Mouse (Mus musculus) small intestine, adult 2 months (tissue): ENCODE data around the gene Ntpcr.

Experiments
- CTCF ChIP-seq: fragments of 200-500 bp; IDR thresholded peaks from 2 replicates; pipeline ENCODE4 v1.5.1; 2012; ENCODE audit warnings: low read depth, mild to moderate bottlenecking, control low read depth, inconsistent platforms, low read length, moderate library complexity, mixed read lengths; ENCODE audit not compliant: insufficient replicate concordance, insufficient read length; ENCODE audit errors: extremely low read depth
- POLR2A ChIP-seq: fragments of 200-500 bp; IDR thresholded peaks from 2 replicates; pipeline ENCODE4 v1.6.1; 2012; ENCODE audit warnings: low read depth, mild to moderate bottlenecking, control low read depth, inconsistent platforms, low read length, moderate library complexity

DNA sequence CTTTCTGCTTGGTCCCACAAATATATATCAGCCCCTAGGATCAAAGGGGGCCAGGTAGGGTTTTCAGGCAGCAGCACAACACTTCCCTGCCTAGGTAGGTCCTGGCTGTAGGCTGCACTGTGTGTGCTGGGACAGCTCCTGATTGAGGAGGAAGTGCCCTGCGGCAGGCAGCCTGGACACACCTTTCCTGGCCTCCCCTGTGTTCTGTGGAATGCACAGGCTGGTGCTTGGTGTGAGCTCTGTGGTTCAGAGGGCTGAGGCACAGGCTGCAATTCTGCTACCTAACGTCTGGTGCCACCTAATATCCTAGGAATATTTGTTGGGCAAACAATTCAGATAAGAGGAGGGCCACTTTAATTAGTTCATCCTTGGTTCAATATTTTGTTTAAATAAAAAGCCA, 12.1 kb downstream of the Ntpcr start:
- TF ChIP-seq POLR2A: no peak
- TF ChIP-seq CTCF: no peak
